Mouse (Mus musculus) myocyte (in vitro differentiated cells): ENCODE measurements around the gene Cd81. TPM values are rescaled to one million over a fixed set of nuclear protein-coding genes. Genes with fewer than 3 reads are reported as not detected.

Source experiments
- H3K27me3 ChIP-seq: one replicate; pipeline ENCODE4 v1.6.1; 2011; ENCODE audit not compliant: control insufficient read depth, insufficient read depth, insufficient read length
- H3K36me3 ChIP-seq: one replicate; pipeline ENCODE4 v1.6.1; 2011; ENCODE audit not compliant: control insufficient read depth, insufficient read depth
- H3K4me2 ChIP-seq: one replicate; pipeline ENCODE4 v1.6.1; 2011; ENCODE audit warnings: low read depth, control low read depth
- H3K4me3 ChIP-seq: one replicate; pipeline ENCODE4 v1.5.1; 2011; ENCODE audit warnings: mild to moderate bottlenecking, control low read depth, moderate library complexity
- H3K79me2 ChIP-seq: one replicate; pipeline ENCODE4 v1.6.1; 2011; ENCODE audit not compliant: control insufficient read depth, insufficient read depth
- H3ac ChIP-seq: one replicate; pipeline ENCODE4 v1.6.1; 2011; ENCODE audit not compliant: control insufficient read depth, insufficient read length
- CEBPB ChIP-seq: IDR thresholded peaks from 2 replicates; pipeline ENCODE4 v1.6.1; 2011; ENCODE audit warnings: mild to moderate bottlenecking, moderate library complexity; ENCODE audit not compliant: poor library complexity, insufficient read depth, severe bottlenecking
- E2F4 ChIP-seq: IDR thresholded peaks from one replicate; pipeline ENCODE4 v1.6.1; 2011; ENCODE audit warnings: mild to moderate bottlenecking, control low read depth, moderate library complexity; ENCODE audit not compliant: insufficient read depth
- MAX ChIP-seq: IDR thresholded peaks from one replicate; pipeline ENCODE4 v1.6.1; 2011; ENCODE audit warnings: low read depth, mild to moderate bottlenecking, control low read depth
- MYOD1 ChIP-seq, 3 experiments: IDR thresholded peaks; one replicate each; pipeline ENCODE4 v1.6.1; 2011; ENCODE audit warnings: control low read depth in 2 of 3, low read depth in 2 of 3, mild to moderate bottlenecking in 2 of 3, moderate library complexity in 1 of 3; ENCODE audit not compliant: insufficient read length in 2 of 3, control insufficient read depth in 1 of 3
- MYOG ChIP-seq, 3 experiments: IDR thresholded peaks; one replicate each; pipeline ENCODE4 v1.6.1; 2011; ENCODE audit warnings: control low read depth in 2 of 3, low read depth in 2 of 3, mild to moderate bottlenecking in 2 of 3; ENCODE audit not compliant: insufficient read length in 2 of 3, control insufficient read depth in 1 of 3, insufficient read depth in 1 of 3
- POLR2A ChIP-seq: IDR thresholded peaks from one replicate; pipeline ENCODE4 v1.6.1; 2011; ENCODE audit warnings: low read depth, mild to moderate bottlenecking, control low read depth, moderate library complexity; ENCODE audit not compliant: insufficient read length
- POLR2AphosphoS2 ChIP-seq: IDR thresholded peaks from one replicate; pipeline ENCODE4 v1.6.1; 2011; ENCODE audit warnings: low read depth, control low read depth; ENCODE audit not compliant: insufficient read length
- REST ChIP-seq: IDR thresholded peaks from one replicate; pipeline ENCODE4 v1.6.1; 2011; ENCODE audit warnings: mild to moderate bottlenecking, control low read depth, moderate library complexity; ENCODE audit not compliant: insufficient read depth, insufficient read length
- SRF ChIP-seq: IDR thresholded peaks from one replicate; pipeline ENCODE4 v1.6.1; 2011; ENCODE audit warnings: low read depth; ENCODE audit not compliant: control insufficient read depth, insufficient read length
- TCF12 ChIP-seq: IDR thresholded peaks from one replicate; pipeline ENCODE4 v1.6.1; 2011; ENCODE audit warnings: mild to moderate bottlenecking, control low read depth; ENCODE audit not compliant: poor library complexity, insufficient read depth, severe bottlenecking
- TCF3 ChIP-seq: IDR thresholded peaks from one replicate; pipeline ENCODE4 v1.6.1; 2011; ENCODE audit warnings: low read depth, control low read depth; ENCODE audit not compliant: insufficient read length
- USF1 ChIP-seq: IDR thresholded peaks from one replicate; pipeline ENCODE4 v1.6.1; 2011; ENCODE audit warnings: low read depth, mild to moderate bottlenecking, control low read depth, moderate library complexity
- polyA plus RNA-seq: library from polyadenylated mRNA; unstranded; fragments of >200 nt; fragmentation: generic; extraction: Trizol; gene quantifications from one replicate; pipeline ENCODE4 v1.2.1, GENCODE M21; 2012; ENCODE audit warnings: missing spikeins

Cd81 gene
- polyA plus RNA-seq, 1 experiment, result 744 TPM

DNA sequence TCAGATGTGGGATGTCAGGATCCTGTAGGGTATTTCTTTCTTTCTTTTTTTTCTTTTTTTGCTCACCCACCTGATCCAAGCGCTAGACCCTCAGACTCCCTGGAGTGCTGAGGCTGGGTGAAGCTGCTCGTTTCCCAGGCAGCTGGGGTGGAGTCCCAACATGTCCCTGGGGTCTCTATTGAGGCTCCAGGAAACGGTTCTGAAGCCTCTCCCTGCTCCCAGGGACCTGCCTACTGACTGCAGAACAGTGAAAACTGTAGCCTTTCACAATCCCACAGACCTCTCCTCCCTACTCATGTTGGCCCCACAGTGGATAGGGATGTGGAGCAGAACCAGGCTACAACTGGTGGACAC, 2.0 kb downstream of the Cd81 start:
- TF ChIP-seq CEBPB (no peak), TCF3 (no peak), REST (no peak), MYOD1 (IDR thresholded peaks at IDR 0.05; ENCODE audit: control insufficient read depth in 1 of 3, insufficient read length in 2 of 3, low read depth in 2 of 3) (no peak), MYOG (IDR thresholded peaks at IDR 0.05; ENCODE audit: control insufficient read depth in 1 of 3, insufficient read depth in 1 of 3, insufficient read length in 2 of 3, low read depth in 2 of 3) (no peak), POLR2AphosphoS2 (no peak)
- H3K36me3 ChIP-seq, result peaks cover 6% of the 10 kb centered on the region
- peak overlapping the region; percentile 99 for H3K4me3 ChIP-seq
- peaks cover 67% of the 10 kb centered on the region for H3K79me2 ChIP-seq
- peak overlapping the region; percentile 99 for H3K4me2 ChIP-seq
- no peaks in the 10 kb centered on the region for H3K27me3 ChIP-seq
- peak overlapping the region; percentile 95 for H3ac ChIP-seq

DNA sequence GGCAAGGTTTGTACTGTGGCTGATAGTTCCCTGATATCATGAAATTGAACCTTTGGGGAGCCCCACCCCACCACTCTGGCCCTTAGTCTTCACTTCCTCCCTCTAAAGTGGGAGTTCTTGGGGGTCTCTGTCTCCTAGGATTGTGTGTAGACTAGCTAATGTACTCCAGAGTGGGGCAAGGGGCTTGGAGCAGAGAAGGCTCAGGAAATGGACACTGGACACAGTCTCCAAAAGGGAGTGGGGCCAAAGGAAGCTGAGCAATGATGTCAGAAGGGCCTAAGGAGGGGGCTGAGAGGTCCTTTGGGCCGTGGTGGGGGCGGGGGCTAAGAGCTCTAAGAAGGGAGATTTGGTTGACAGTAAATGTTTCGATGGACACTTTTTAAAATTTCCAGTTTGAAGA, 2.5 kb downstream of the Cd81 start:
- H3K4me3 ChIP-seq, result peak overlapping the region; percentile 99

DNA sequence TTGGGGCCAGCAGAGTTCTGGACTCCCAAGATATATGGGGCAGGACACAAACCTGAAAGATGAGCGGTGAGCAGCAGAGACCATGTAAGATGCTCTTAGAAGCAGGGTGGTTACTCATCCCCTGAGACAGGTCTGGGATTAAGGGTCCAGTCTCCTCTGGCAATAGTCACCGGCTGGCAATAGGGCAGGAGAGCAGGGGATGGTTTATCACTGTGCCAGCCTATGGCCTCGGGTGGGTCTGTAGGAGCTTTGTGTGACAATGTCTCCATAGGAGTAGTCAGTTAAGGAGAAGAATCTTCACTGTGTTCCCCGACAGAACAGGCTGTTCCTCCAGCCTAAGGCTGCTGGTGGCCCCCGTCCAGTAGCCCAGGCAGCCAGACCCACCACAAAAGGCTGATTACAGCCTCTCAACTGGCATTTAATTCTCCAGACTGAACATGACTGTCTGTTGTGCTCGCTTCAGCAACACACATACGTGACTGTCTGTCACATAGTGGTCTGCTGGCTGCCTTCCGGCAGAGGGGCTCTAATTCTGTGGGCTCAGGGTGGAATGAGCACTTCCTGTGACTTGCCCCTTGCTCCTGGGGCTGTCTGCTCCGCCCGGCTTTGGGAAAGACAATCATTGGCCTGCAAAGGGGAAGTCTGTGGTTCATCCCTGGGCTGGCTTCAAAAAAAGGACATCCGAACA, 3.1 kb downstream of the Cd81 start:
- H3K4me3 ChIP-seq, result peak overlapping the region; percentile 99

More for the DNA sequence above, 2.5 kb downstream of the Cd81 start:
- TF ChIP-seq TCF3 (no peak), CEBPB (no peak), USF1 (no peak), SRF (no peak), TCF12 (no peak), REST (no peak)
- peaks cover 71% of the 10 kb centered on the region for H3K79me2 ChIP-seq
- no peaks in the 10 kb centered on the region for H3K27me3 ChIP-seq
- peaks cover 10% of the 10 kb centered on the region for H3K36me3 ChIP-seq
- peak overlapping the region; percentile 99 for H3K4me2 ChIP-seq
- peak overlapping the region; percentile 95 for H3ac ChIP-seq

DNA sequence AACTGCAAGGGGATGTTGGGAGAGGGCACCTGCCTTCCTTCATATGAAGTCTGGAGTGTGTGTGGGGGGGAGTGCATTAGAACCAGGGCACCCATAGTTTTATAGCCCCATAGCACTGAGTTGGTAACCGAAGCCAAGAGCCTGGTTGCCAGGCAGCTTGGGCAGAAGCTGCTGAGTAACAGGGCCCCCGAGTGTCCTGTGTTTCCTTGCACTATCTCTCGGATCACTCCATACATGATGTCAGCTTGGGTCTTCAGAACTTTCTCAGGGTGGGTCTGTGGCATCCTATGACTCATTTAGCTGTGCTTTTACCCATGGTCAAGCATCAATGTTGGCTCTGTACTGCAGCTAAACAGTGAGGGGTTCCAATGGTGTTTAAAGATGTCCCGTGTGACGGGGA, 4.5 kb downstream of the Cd81 start:
- Histone ChIP-seq H3K4me2 (peak overlapping the region; percentile 99), H3K79me2 (peaks cover 92% of the 10 kb centered on the region)

More for the DNA sequence above, 3.1 kb downstream of the Cd81 start:
- peaks cover 78% of the 10 kb centered on the region for H3K79me2 ChIP-seq
- TF ChIP-seq MYOD1 (IDR thresholded peaks at IDR 0.05; ENCODE audit: control insufficient read depth in 1 of 3, insufficient read length in 2 of 3, low read depth in 2 of 3) (peak in 1 of 3 experiments; percentile 25), POLR2AphosphoS2 (peak; percentile 46), POLR2A (peak; percentile 47), TCF3 (no peak), SRF (no peak)
- H3K27me3 ChIP-seq, result no peaks in the 10 kb centered on the region
- H3ac ChIP-seq, result peak overlapping the region; percentile 95
- peaks cover 13% of the 10 kb centered on the region for H3K36me3 ChIP-seq
- H3K4me2 ChIP-seq, result peak overlapping the region; percentile 99

DNA sequence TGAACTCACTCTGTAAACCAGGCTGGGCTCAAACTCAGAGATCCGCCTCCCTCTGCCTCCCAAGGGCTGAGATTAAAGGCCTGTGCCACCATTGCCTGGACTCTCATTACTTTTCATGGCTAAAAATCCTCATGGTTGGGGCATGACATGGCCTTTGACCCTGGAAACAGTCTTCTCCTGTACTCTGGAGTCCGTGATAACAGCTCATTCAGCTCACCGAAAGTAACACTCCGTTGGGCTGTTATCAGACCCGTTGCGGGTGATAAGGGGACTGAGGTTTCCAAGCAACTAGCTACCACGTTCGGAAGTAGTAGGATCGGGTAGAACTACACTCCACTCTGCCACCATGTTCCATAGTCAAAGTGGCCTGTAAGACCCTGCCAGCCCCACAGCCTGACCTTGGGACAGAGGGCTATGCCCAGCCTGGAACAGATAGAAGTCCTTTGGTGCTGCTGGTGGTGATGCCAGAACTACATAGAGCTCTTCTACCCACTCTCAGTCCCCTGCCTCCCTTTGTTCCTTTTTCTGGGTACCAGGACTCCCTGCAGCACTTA, 5.2 kb downstream of the Cd81 start:
- H3K4me3 ChIP-seq, result no peak overlapping the region
- peaks cover 92% of the 10 kb centered on the region for H3K79me2 ChIP-seq
- no peaks in the 10 kb centered on the region for H3K27me3 ChIP-seq
- no peak for TF ChIP-seq MAX
- TF ChIP-seq MYOD1 (IDR thresholded peaks at IDR 0.05; ENCODE audit: control insufficient read depth in 1 of 3, insufficient read length in 2 of 3, low read depth in 2 of 3), result no peak
- TF ChIP-seq USF1, result no peak
- TF ChIP-seq REST, result no peak
- no peak for TF ChIP-seq POLR2AphosphoS2
- no peak for TF ChIP-seq SRF
- no peak for TF ChIP-seq TCF12
- no peak for TF ChIP-seq TCF3
- no peak for TF ChIP-seq CEBPB
- no peak for TF ChIP-seq POLR2A
- no peak for TF ChIP-seq E2F4
- TF ChIP-seq MYOG (IDR thresholded peaks at IDR 0.05; ENCODE audit: control insufficient read depth in 1 of 3, insufficient read depth in 1 of 3, insufficient read length in 2 of 3, low read depth in 2 of 3), result no peak
- H3K36me3 ChIP-seq, result peaks cover 30% of the 10 kb centered on the region
- peak overlapping the region; percentile 99 for H3K4me2 ChIP-seq
- H3ac ChIP-seq, result no peak overlapping the region

More for the DNA sequence above, 4.5 kb downstream of the Cd81 start:
- Histone ChIP-seq H3K36me3 (peaks cover 27% of the 10 kb centered on the region), H3K4me3 (peak overlapping the region; percentile 99), H3K27me3 (no peaks in the 10 kb centered on the region), H3ac (no peak overlapping the region)
- TF ChIP-seq E2F4, result no peak
